Mouse (Mus musculus): ENCODE data around the gene Fam135a.

DNA sequence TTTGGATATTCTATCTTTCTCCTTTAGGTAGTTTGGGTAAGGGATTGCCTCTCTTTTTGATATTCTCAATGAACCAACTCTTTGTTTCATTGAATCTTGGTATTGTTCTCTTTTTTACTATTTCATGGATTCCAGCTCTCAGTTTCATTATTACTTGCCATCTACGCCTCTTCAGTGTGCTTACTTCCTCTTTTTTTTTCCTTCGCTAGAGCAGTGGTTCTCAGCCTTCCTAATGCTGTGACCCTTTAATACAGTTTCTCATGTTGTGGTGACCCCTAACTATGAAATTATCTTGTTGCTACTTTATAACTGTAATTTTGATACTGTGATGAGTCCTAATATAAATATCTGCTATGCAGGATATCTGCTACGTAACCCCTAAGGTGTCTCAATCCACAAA lies 117.0 kb downstream of the Fam135a start:
- TF ChIP-seq CTCF (IDR thresholded peaks at IDR 0.05; ENCODE audit: control insufficient read depth, insufficient read depth, low read length) (no peak), POLR2A (IDR thresholded peaks at IDR 0.05; ENCODE audit: borderline replicate concordance, control insufficient read depth, low read depth, low read length) (no peak)
